Mouse (Mus musculus): ENCODE measurements around the gene Ntrk3. TPM values are rescaled to one million over a fixed set of nuclear protein-coding genes. Genes with fewer than 3 reads are reported as not detected.

The Ntrk3 gene
- total RNA-seq, 2 experiments from 2014 or later, result 226 to 238 TPM

- H3K27ac ChIP-seq, result no peak overlapping the region
- DNase-seq (ENCODE audit: low spot score in 2 of 2), result no peak
- no peak overlapping the region for H3K4me3 ChIP-seq
- TF ChIP-seq CTCF (conservative IDR thresholded peaks at IDR 0.05), result no peak
These were observed 275.2 kb downstream of the Ntrk3 start for GRCm38 (mm10) chr7:78462605-78463004.

DNA sequence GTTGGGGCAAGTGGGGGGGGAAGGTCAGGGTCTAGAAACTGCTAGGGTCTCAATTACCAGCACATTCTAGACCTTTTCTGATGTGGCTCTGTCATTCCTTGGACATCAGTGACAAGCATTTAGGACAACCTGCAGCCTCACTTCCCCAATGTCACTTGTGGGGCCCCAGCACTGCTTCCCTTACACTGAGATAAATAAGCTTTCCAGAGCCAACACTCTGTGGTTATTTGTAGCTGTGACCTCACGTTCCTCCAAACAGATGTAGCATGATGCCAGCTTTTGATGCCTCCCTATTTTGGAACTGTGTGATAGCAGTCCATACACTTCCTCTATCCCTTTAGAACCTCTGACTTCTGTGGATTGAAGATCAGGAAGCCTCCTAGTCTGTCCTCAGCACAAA is 278.8 kb downstream of the Ntrk3 start:
- no peak for TF ChIP-seq CTCF (conservative IDR thresholded peaks at IDR 0.05)
- no peak overlapping the region for H3K27ac ChIP-seq
- DNase-seq (ENCODE audit: low spot score in 2 of 2), result no peak
- H3K4me3 ChIP-seq, result no peak overlapping the region

GRCm38 (mm10) chr7:78451666-78452065 is 286.1 kb downstream of the Ntrk3 start:
- Histone ChIP-seq H3K27ac (peak overlapping the region; percentile 84; the same call in 1 of the 2 replicates), H3K4me3 (no peak overlapping the region)
- DNase-seq (ENCODE audit: low spot score in 2 of 2), result no peak
- TF ChIP-seq CTCF (conservative IDR thresholded peaks at IDR 0.05), result no peak

DNA sequence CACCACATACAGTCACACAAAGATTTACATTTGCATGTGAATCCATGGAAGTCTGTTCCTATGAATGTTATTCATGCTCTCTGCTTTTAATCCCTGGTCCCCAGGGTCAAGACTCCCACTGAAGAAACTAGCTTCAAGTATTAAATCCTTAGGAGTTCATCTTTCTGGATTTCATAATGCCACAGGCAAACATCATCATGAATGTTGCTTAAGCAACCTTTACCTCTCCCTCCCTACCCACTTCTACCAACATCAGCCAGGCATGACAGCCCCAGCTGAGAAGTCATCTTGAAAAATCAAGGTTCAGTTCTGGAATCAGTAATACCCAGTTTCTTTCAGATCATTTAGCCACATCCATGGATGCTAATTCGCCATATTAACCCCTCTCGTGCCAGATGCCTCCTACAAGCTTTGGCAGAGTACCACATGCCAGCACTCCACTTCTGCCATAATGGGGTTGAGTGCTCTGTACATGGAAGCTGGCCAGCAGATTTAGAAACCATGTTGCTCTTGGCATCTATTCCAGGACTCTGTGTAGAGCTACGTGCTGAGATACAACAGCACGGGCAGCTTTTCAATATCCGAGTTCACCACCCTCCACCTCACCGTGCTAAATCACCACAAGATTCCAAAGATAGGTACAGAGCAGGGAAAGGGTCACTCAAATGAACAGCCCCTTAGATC is 287.8 kb downstream of the Ntrk3 start:
- no peak for TF ChIP-seq CTCF (conservative IDR thresholded peaks at IDR 0.05)
- Histone ChIP-seq H3K4me3 (no peak overlapping the region), H3K27ac (peak overlapping the region; percentile 84)
- peak; percentile 62 to 64 for DNase-seq (ENCODE audit: low spot score in 2 of 2)

- Histone ChIP-seq H3K27ac (peak overlapping the region; percentile 84), H3K4me3 (no peak overlapping the region)
- no peak for TF ChIP-seq CTCF (conservative IDR thresholded peaks at IDR 0.05)
- DNase-seq (ENCODE audit: low spot score in 2 of 2), result no peak
These were observed 289.0 kb downstream of the Ntrk3 start for GRCm38 (mm10) chr7:78448841-78449240.

DNA sequence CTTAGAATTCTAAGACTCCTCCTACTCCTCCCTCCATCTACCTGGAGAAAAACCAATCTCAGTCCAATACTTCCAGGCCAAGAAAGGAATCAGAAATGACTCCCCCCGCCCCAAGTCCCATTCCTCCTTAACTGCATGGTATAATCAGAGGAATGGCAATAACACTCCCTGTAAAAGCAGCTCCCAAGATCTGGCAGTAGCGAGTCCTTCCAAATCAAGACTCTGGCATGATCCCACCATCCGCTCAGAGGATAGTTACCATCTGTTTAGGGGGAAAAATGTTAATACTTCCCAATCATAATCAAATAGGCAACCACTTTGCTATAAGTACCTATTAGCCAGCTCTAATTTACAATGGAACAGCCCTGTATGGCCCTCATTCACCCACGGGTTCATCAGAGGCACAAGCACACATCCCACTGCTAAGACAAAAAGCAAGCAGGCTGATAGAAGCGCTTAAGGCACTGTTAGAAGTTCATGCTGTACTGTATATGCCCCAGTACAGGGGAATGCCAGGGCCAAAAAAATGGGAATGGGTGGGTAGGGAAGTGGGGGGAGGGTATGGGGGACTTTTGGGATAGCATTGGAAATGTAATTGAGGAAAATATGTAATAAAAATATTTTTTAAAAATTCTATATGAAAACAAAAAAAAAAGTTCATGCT is 294.3 kb downstream of the Ntrk3 start:
- Histone ChIP-seq H3K4me3 (no peak overlapping the region), H3K27ac (peak overlapping the region; percentile 84)
- no peak for DNase-seq (ENCODE audit: low spot score in 2 of 2)
- TF ChIP-seq CTCF (conservative IDR thresholded peaks at IDR 0.05), result no peak

DNA sequence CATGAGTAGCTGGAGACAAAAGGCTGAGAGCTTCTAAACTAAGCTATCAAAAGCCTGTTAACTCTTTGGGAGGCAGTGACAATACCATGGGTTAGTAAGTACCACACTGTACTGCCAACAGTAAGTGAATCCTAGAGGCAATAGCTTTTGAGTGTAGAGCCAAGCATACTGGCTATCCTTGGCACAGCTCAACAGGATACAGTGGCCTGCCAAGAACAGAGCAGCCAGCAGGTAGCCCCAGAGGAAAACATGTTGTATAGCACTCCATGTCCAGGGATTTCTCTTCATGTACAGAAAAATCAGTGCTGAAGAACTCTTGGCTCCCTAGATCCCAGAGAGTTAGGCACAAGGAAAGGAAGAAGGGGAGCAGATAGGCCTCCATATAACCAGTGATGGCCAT is 296.1 kb downstream of the Ntrk3 start:
- TF ChIP-seq CTCF (conservative IDR thresholded peaks at IDR 0.05), result no peak
- no peak for DNase-seq (ENCODE audit: low spot score in 2 of 2)
- H3K27ac ChIP-seq, result peak overlapping the region; percentile 84
- H3K4me3 ChIP-seq, result no peak overlapping the region

DNA sequence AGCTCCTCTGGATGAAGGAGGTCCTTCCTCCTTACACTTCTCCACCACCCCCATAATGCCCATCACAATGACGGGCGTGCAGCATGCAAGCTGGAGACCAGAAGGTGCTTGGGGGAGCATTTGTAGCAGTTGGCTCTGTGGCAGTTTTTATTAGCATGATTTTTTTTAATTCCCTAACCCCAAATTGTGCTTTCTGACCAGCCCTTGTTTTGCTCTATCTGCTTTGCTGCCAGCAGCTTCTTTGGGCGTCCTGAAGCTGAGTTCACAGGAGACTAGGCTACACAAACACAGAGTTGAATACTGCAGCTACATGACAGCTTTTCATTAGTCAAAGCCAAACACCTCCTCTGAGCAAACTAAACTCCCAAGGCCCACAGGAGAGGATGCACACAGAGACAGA is 296.9 kb downstream of the Ntrk3 start:
- no peak for TF ChIP-seq CTCF (conservative IDR thresholded peaks at IDR 0.05)
- H3K27ac ChIP-seq, result peak overlapping the region; percentile 84
- no peak for DNase-seq (ENCODE audit: low spot score in 2 of 2)
- no peak overlapping the region for H3K4me3 ChIP-seq

DNA sequence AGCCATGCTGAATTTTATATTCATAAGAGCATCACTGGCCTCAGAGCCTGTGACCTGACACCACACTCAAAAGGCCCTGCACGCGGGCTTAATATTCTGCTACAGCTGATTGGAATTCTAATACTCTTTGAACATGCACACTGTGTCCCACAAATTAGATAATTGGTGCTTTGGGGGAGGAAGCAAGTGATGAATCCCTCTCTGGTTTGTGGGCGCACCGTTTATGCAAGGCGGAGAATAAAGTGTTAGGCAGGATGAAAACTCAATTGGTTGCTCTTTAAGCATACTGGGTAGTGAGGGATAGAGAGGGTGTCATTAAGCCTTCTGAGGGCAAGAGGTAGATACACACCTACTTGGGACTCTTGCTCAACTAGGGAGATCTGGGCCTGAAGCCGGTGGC is 297.3 kb downstream of the Ntrk3 start:
- Histone ChIP-seq H3K27ac (peak overlapping the region; percentile 84), H3K4me3 (no peak overlapping the region)
- no peak for TF ChIP-seq CTCF (conservative IDR thresholded peaks at IDR 0.05)
- DNase-seq (ENCODE audit: low spot score in 2 of 2), result peak in 1 of 2 experiments; percentile 37

DNA sequence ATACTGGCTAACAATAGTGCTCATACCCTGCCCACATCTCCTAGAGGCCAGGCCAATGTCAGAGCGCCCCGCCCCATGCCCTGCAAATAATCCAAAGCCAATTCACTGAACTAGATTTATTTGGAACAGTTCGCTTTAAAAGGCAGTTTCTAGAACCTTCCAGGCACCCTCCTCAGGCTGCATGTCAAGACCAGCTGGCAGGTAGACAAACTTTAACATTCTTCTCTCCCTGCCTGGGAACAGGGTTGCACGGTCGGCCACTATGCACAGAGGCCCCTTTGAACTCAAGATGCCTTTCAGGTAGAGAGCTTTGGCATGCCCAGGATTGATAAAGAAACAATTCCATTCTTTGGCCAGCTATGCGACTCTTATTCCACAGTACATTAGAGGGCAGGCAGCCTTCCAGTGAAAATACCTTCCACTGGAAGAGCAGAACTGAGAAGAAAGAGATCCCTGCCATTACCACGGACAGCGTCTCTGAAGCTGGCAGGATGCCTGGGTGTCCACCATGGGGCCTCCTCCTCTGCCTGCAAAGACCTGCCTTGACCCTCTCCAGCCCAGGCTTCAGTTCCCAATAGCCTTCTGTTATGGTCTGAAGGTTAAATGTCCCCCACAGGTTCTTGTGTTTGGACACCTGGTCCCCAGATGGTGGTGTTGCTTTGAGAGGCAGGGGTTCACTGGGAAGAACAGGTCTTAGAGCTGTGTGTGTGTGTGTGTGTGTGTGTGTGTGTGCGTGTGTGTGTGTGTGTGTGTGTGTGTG is 298.3 kb downstream of the Ntrk3 start:
- no peak for DNase-seq (ENCODE audit: low spot score in 2 of 2)
- Histone ChIP-seq H3K27ac (peak overlapping the region; percentile 58), H3K4me3 (no peak overlapping the region)
- no peak for TF ChIP-seq CTCF (conservative IDR thresholded peaks at IDR 0.05)

DNA sequence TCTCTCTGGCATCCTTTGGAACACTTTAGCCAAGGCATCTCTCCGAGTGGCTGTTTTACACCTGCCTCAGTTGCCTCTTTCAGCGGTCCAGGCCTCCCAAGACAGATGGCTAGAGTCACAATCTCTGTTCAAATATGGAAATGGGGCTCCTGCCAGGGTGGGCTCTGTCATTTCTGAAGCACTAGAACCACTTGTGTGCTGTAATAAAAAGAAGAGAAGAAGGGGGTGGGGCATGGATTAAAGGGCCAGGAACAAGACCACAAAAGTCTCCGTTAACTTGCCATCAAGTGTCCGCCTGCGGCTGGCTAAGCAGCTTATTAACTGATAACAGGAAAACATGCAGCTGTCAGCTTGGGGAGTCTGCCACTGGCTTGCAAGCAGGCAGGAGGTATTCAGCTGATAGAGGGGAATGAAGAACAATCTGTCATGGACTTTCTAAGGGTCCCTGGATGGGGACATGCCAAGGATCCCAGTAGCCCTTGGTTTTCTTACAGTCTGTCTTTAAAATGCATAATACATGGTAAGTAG is 304.1 kb downstream of the Ntrk3 start:
- DNase-seq (ENCODE audit: low spot score in 2 of 2), result no peak
- Histone ChIP-seq H3K27ac (no peak overlapping the region), H3K4me3 (no peak overlapping the region)
- TF ChIP-seq CTCF (conservative IDR thresholded peaks at IDR 0.05), result no peak

DNA sequence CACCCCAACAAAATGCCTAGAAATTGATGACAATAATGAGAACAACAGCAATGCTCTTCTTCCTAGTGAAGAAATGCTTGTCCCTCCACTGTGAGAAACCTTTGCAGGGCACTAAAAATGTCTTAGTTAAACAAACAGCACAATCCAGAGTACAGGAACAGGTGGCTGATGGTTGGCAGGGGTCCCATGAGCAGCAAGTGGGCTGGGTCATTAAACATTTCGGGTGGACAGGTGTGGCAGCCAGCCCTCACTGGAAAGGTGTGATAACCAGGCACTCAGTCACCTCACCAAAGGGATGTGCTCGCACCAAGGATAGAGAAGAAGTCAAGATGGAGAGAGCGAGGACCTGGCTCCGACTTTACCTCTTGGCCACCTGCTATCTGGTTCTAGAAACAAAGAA is 306.2 kb downstream of the Ntrk3 start:
- Histone ChIP-seq H3K4me3 (no peak overlapping the region), H3K27ac (no peak overlapping the region; the same call in 1 of the 2 replicates)
- TF ChIP-seq CTCF (conservative IDR thresholded peaks at IDR 0.05), result no peak
- no peak for DNase-seq (ENCODE audit: low spot score in 2 of 2)

- H3K4me3 ChIP-seq, result no peak overlapping the region
- DNase-seq (ENCODE audit: low spot score in 2 of 2), result no peak
- no peak for TF ChIP-seq CTCF (conservative IDR thresholded peaks at IDR 0.05)
- no peak overlapping the region for H3K27ac ChIP-seq
These were observed 325.6 kb downstream of the Ntrk3 start for GRCm38 (mm10) chr7:78412172-78412571.

All from layer of hippocampus, adult 2 months (tissue).